Mouse (Mus musculus): ENCODE measurements around the gene Rtraf. TPM values are rescaled to one million over a fixed set of nuclear protein-coding genes. Genes with fewer than 3 reads are reported as not detected.

Rtraf gene
- total RNA-seq, 2 experiments from 2014 or later, result 84.3 to 88.5 TPM

Other genes with a start within 250 kb of the Rtraf start
- under 1 TPM in 1 of 2 experiments, not detected in 1; 0.40 TPM for gene Gm2237, start 238.7 kb downstream of the Rtraf start, total RNA-seq (2021)
- not detected for gene Gm5458, start 221.2 kb downstream of the Rtraf start, total RNA-seq (2021)
- 1 to 10 TPM; 5.5 to 7.1 TPM for gene Nid2, start 72.6 kb downstream of the Rtraf start, total RNA-seq (2021)
- gene Gng2, start 153.8 kb upstream of the Rtraf start, total RNA-seq (2021), result 1 to 10 TPM; 2.4 to 6.6 TPM

Data from gastrocnemius, adult 18-20 months (tissue).